Mouse (Mus musculus): ENCODE measurements at regions not wholly inside any gene's neighbourhood (a gene's known extent, or its start where the extent isn't known, plus 50 kb on each side); places are given as distances from the start of the nearest gene placed in this dataset.

GRCm38 (mm10) chr3:70957470-70957869 lies 950.1 kb downstream of the Otol1 start:
- Histone ChIP-seq H3K27ac (no peak overlapping the region), H3K4me3 (no peak overlapping the region)
- DNase-seq (ENCODE audit: low spot score in 2 of 2) = no peak
- TF ChIP-seq CTCF (conservative IDR thresholded peaks at IDR 0.05) = no peak

DNA sequence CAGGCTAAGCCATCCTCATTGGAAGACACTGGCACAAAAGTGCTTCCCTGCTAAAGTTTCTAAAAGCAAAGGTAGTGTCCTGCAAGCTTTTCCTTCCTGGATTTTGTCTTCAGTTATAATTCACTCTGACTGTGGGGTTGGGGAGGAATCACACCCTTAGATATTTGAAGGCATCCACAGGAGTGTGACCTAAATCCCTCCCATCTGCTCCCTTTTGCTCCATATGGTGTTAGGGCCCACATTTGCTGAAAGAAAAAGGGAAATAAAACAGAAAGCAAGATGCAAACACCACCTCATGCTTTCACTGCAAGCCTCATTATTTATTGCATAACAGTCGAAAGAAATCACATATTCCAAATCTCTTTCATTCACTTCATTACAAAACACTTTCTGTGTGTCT lies 955.1 kb downstream of the Otol1 start:
- no peak for TF ChIP-seq CTCF (conservative IDR thresholded peaks at IDR 0.05)
- DNase-seq (ENCODE audit: low spot score in 2 of 2) = peak in 1 of 2 experiments; percentile 3
- H3K27ac ChIP-seq = 0 out of 2 replicates have a peak overlapping the region, but pooled peaks have one; percentile 15

GRCm38 (mm10) chr3:70976945-70977344 lies 969.5 kb downstream of the Otol1 start:
- no peak overlapping the region for H3K27ac ChIP-seq
- H3K4me3 ChIP-seq = no peak overlapping the region
- no peak for DNase-seq (ENCODE audit: low spot score in 2 of 2)
- TF ChIP-seq CTCF (conservative IDR thresholded peaks at IDR 0.05) = no peak

More for the DNA sequence above, 955.1 kb downstream of the Otol1 start:
- H3K4me3 ChIP-seq = no peak overlapping the region

GRCm38 (mm10) chr3:70990916-70991315 lies 983.5 kb downstream of the Otol1 start:
- no peak for TF ChIP-seq CTCF (conservative IDR thresholded peaks at IDR 0.05)
- Histone ChIP-seq H3K27ac (no peak overlapping the region), H3K4me3 (no peak overlapping the region)
- no peak for DNase-seq (ENCODE audit: low spot score in 2 of 2)

GRCm38 (mm10) chr3:71003052-71003451 lies 995.6 kb downstream of the Otol1 start:
- TF ChIP-seq CTCF (conservative IDR thresholded peaks at IDR 0.05) = no peak
- Histone ChIP-seq H3K4me3 (no peak overlapping the region), H3K27ac (no peak overlapping the region)
- peak; percentile 27 to 42 for DNase-seq (ENCODE audit: low spot score in 2 of 2)
